Mouse (Mus musculus) thymus, adult 2 months (tissue): Measurements from ENCODE around the gene Cysltr2. TPM values are rescaled to one million over a fixed set of nuclear protein-coding genes. Genes with fewer than 3 reads are reported as not detected.
A peak's percentile ranks its signal among the peaks of the same experiment; 100 is the strongest.

Source experiments
- DNase-seq: peaks from one replicate; pipeline ENCODE4 v3.0.0; 2021
- H3K27ac ChIP-seq: fragments of 200-500 bp; 2 replicates; pipeline ENCODE4 v1.5.1; 2012; ENCODE audit warnings: low read length, control low read depth; ENCODE audit not compliant: control insufficient read depth, insufficient read depth
- H3K27me3 ChIP-seq: fragments of 200-500 bp; 2 replicates; pipeline ENCODE4 v1.6.1; 2012; ENCODE audit warnings: mild to moderate bottlenecking, low read length, moderate library complexity, mixed read lengths; ENCODE audit not compliant: control insufficient read depth, insufficient read depth
- H3K36me3 ChIP-seq: fragments of 200-500 bp; 2 replicates; pipeline ENCODE4 v1.6.1; 2012; ENCODE audit warnings: mild to moderate bottlenecking, low read length, moderate library complexity; ENCODE audit not compliant: control insufficient read depth, insufficient read depth
- H3K4me1 ChIP-seq: fragments of 200-500 bp; replicated peaks from 2 replicates; pipeline ENCODE4 v1.6.1; 2012; ENCODE audit warnings: low read length; ENCODE audit not compliant: control insufficient read depth, insufficient read depth
- H3K4me3 ChIP-seq: fragments of 200-500 bp; 2 replicates; pipeline ENCODE4 v1.5.1; 2012; ENCODE audit warnings: mild to moderate bottlenecking, low read length, control low read depth, moderate library complexity; ENCODE audit not compliant: control insufficient read depth, insufficient read depth
- CTCF ChIP-seq: fragments of 200-500 bp; IDR thresholded peaks from 2 replicates; pipeline ENCODE4 v1.5.1; 2012; ENCODE audit warnings: mild to moderate bottlenecking, control low read depth, low read length, moderate library complexity, borderline replicate concordance; ENCODE audit not compliant: control insufficient read depth, poor library complexity, insufficient read depth; ENCODE audit errors: extremely low read depth
- POLR2A ChIP-seq: fragments of 200-500 bp; IDR thresholded peaks from 2 replicates; pipeline ENCODE4 v1.6.1; 2012; ENCODE audit warnings: mild to moderate bottlenecking, low read length, control low read depth, moderate library complexity; ENCODE audit not compliant: control insufficient read depth, poor library complexity, insufficient read depth; ENCODE audit errors: extremely low read depth
- WGBS: fragments of 180-500 bp; shearing (Covaris S2); methylation state at CpG from one replicate; pipeline ENCODE4 v1.1.7; 2018; 5-methylcytosine and 5-hydroxymethylcytosine counted together
- polyA plus RNA-seq: library from polyadenylated mRNA; depleted of rRNA; stranded (reverse); fragments of >200 nt; gene quantifications from 2 replicates; pipeline ENCODE4 v1.2.3, GENCODE M21; 2012

Cysltr2 gene
- polyA plus RNA-seq, 1 experiment = 16.9 TPM

DNA sequence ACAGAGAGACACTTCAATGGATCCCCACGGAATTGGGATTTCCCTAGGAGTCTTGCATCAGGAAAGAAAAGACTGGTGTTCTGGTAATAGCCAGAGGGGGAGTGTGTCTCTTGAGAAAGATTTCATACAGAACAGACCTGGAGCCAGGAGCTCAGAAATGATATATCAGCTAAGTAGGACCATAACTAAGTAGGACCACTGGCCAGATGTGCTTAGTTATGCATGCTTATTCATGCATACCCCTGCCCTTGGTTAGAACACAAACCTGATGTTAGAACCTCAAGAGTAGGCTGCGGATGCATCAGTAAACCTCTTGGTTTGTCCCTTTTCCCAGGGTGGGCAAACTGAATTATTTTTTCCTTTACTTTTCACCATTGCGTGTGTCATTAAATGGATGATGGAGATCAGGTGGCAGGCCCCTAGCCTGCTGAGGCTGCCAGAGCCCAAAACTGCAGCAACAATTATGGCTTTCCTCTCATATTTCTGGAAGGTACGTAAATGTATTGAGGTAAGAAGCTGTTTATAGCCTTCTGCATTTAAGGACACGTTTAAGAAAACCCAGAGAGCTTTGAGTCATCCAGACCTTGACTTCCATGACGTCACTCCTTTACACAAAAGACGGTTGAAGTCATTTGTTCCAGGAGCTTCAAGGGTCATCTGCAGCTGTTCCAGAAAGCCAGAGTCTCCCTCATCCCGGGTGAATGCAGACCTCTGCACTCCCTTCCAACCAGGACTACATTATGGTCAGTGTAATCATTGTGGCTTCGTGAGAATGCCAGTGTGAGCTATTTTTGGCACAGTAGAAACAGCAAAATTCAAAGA lies 35.0 kb downstream of the Cysltr2 start:
- H3K4me1 ChIP-seq = 0 out of 2 replicates have a peak, but pooled peaks cover 6% of the 10 kb centered on the region

GRCm38 (mm10) chr14:73001814-73002213 lies 47.1 kb downstream of the Cysltr2 start:
- Histone ChIP-seq H3K4me1 (no peaks in the 10 kb centered on the region), H3K27ac (no peak overlapping the region), H3K36me3 (no peaks in the 10 kb centered on the region), H3K4me3 (no peak overlapping the region), H3K27me3 (no peaks in the 10 kb centered on the region)
- TF ChIP-seq POLR2A = no peak
- no peak for TF ChIP-seq CTCF
- 96% methylated on average over 4 of the region's 4 CpGs for WGBS
- DNase-seq = no peak

More for the DNA sequence above, 35.0 kb downstream of the Cysltr2 start:
- DNase-seq = no peak
- Histone ChIP-seq H3K4me3 (no peak overlapping the region), H3K36me3 (no peaks in the 10 kb centered on the region), H3K27ac (no peak overlapping the region; the same call in 1 of the 2 replicates), H3K27me3 (no peaks in the 10 kb centered on the region)
- no peak for TF ChIP-seq CTCF
- TF ChIP-seq POLR2A = no peak
- 87% methylated on average over 9 of the region's 9 CpGs for WGBS

GRCm38 (mm10) chr14:73000325-73000724 lies 48.6 kb downstream of the Cysltr2 start:
- Histone ChIP-seq H3K27ac (no peak overlapping the region), H3K27me3 (no peaks in the 10 kb centered on the region), H3K4me3 (no peak overlapping the region), H3K36me3 (no peaks in the 10 kb centered on the region), H3K4me1 (no peaks in the 10 kb centered on the region)
- peak; percentile 51 for DNase-seq
- 50% methylated on average over 10 of the region's 10 CpGs for whole genome bisulfite sequencing
- no peak for TF ChIP-seq CTCF
- no peak for TF ChIP-seq POLR2A

- no peak overlapping the region for H3K27ac ChIP-seq
- no peak for TF ChIP-seq CTCF
- TF ChIP-seq POLR2A = no peak
- no peaks in the 10 kb centered on the region for H3K27me3 ChIP-seq
- DNase-seq = no peak
- WGBS = 95% methylated on average over 6 of the region's 6 CpGs
- no peaks in the 10 kb centered on the region for H3K4me1 ChIP-seq
- no peak overlapping the region for H3K4me3 ChIP-seq
- H3K36me3 ChIP-seq = no peaks in the 10 kb centered on the region
Measured at GRCm38 (mm10) chr14:72998111-72998510, 50.8 kb downstream of the Cysltr2 start.

GRCm38 (mm10) chr14:72986044-72986443 lies 62.9 kb downstream of the Cysltr2 start:
- TF ChIP-seq CTCF (no peak), POLR2A (no peak)
- H3K27me3 ChIP-seq = no peaks in the 10 kb centered on the region
- H3K4me3 ChIP-seq = no peak overlapping the region
- H3K36me3 ChIP-seq = no peaks in the 10 kb centered on the region
- no peak for DNase-seq
- H3K4me1 ChIP-seq = peaks cover 3% of the 10 kb centered on the region
- H3K27ac ChIP-seq = no peak overlapping the region
- WGBS = 86% methylated on average over 2 of the region's 2 CpGs

- TF ChIP-seq POLR2A = no peak
- Histone ChIP-seq H3K27me3 (no peaks in the 10 kb centered on the region), H3K27ac (no peak overlapping the region), H3K4me1 (peaks cover 3% of the 10 kb centered on the region), H3K4me3 (no peak overlapping the region), H3K36me3 (no peaks in the 10 kb centered on the region)
- WGBS = 16% methylated on average over 5 of the region's 5 CpGs
- no peak for DNase-seq
Measured at GRCm38 (mm10) chr14:72985113-72985512, 63.8 kb downstream of the Cysltr2 start.

GRCm38 (mm10) chr14:72983456-72983855 lies 65.5 kb downstream of the Cysltr2 start:
- no peaks in the 10 kb centered on the region for H3K27me3 ChIP-seq
- H3K4me3 ChIP-seq = no peak overlapping the region
- no peaks in the 10 kb centered on the region for H3K36me3 ChIP-seq
- no peak overlapping the region for H3K27ac ChIP-seq
- WGBS = 33% methylated on average over 11 of the region's 11 CpGs
- TF ChIP-seq CTCF = peak; percentile 64; the same call in 1 of the 2 replicates
- TF ChIP-seq POLR2A = no peak
- peaks cover 3% of the 10 kb centered on the region for H3K4me1 ChIP-seq
- DNase-seq = peak; percentile 77
